Mouse (Mus musculus) hindbrain, embryonic 14.5 days (tissue): Measurements from ENCODE around the gene Sema6c. TPM values are rescaled to one million over a fixed set of nuclear protein-coding genes. Genes with fewer than 3 reads are reported as not detected.

Source experiments
- ATAC-seq: fragments of 200-750 bp; cut with Nextera tagmentation; 2 replicates; pipeline ENCODE4 v1.8.0; 2017; ENCODE audit warnings: moderate number of reproducible peaks, mild to moderate bottlenecking, moderate TSS enrichment, moderate library complexity; ENCODE audit not compliant: low FRiP score
- DNase-seq: peaks from one replicate; pipeline ENCODE4 v3.0.0-alpha.2; 2015; ENCODE audit warnings: low spot score
- H3K27ac ChIP-seq: fragments of 300-500 bp; sonication (generic); 2 replicates; pipeline ENCODE4 v1.5.1; 2014; ENCODE audit warnings: mild to moderate bottlenecking, moderate library complexity
- H3K27me3 ChIP-seq: fragments of 300-500 bp; sonication (generic); 2 replicates; pipeline ENCODE4 v1.6.1; 2014; ENCODE audit warnings: mild to moderate bottlenecking, low read length, mixed read lengths; ENCODE audit not compliant: control insufficient read depth, insufficient read depth
- H3K36me3 ChIP-seq: fragments of 300-500 bp; sonication (generic); replicated peaks from 2 replicates; pipeline ENCODE4 v1.6.1; 2014; ENCODE audit not compliant: control insufficient read depth, insufficient read depth
- H3K4me1 ChIP-seq: fragments of 300-500 bp; sonication (generic); replicated peaks from 2 replicates; pipeline ENCODE4 v1.6.1; 2014; ENCODE audit warnings: antibody characterized with exemption, low read length, mixed read lengths; ENCODE audit not compliant: control insufficient read depth, insufficient read depth
- H3K4me2 ChIP-seq: fragments of 300-500 bp; sonication (generic); replicated peaks from 2 replicates; pipeline ENCODE4 v1.6.1; 2014; ENCODE audit warnings: mild to moderate bottlenecking, moderate library complexity
- H3K4me3 ChIP-seq: fragments of 300-500 bp; sonication (generic); replicated peaks from 2 replicates; pipeline ENCODE4 v1.5.1; 2014; ENCODE audit warnings: mild to moderate bottlenecking, low read length
- H3K9ac ChIP-seq: fragments of 300-500 bp; sonication (generic); 2 replicates; pipeline ENCODE4 v1.6.1; 2014
- H3K9me3 ChIP-seq: fragments of 300-500 bp; sonication (generic); 2 replicates; pipeline ENCODE4 v1.6.1; 2016; ENCODE audit warnings: low read length; ENCODE audit not compliant: control insufficient read depth
- WGBS: fragments of 180-500 bp; shearing (Covaris S2); extraction: QIAGEN DNeasy Blood & Tissue Kit; methylation state at CpG from one replicate; pipeline ENCODE4 v1.1.7; 2014; 5-methylcytosine and 5-hydroxymethylcytosine counted together
- polyA plus RNA-seq: library from polyadenylated mRNA; unstranded; fragments of >200 nt; fragmentation: Nextera tagmentation; extraction: Ambion mirVana; gene quantifications from 2 replicates; pipeline ENCODE4 v1.2.1, GENCODE M21; 2014

The Sema6c gene
- polyA plus RNA-seq, 1 experiment from 2014 or later: 35.8 TPM

- DNase-seq (no peak), ATAC-seq (no peak)
- Histone ChIP-seq H3K4me3 (no peak overlapping the region), H3K9me3 (no peaks in the 10 kb centered on the region), H3K4me2 (no peak overlapping the region), H3K4me1 (no peaks in the 10 kb centered on the region), H3K27me3 (no peaks in the 10 kb centered on the region), H3K9ac (no peak overlapping the region), H3K36me3 (peaks cover 18% of the 10 kb centered on the region; the same call in 1 of the 2 replicates), H3K27ac (no peak overlapping the region)
- WGBS: 91% methylated on average over 6 of the region's 6 CpGs
Observed at GRCm38 (mm10) chr3:95140795-95141194, 19.5 kb upstream of the Sema6c start.

DNA sequence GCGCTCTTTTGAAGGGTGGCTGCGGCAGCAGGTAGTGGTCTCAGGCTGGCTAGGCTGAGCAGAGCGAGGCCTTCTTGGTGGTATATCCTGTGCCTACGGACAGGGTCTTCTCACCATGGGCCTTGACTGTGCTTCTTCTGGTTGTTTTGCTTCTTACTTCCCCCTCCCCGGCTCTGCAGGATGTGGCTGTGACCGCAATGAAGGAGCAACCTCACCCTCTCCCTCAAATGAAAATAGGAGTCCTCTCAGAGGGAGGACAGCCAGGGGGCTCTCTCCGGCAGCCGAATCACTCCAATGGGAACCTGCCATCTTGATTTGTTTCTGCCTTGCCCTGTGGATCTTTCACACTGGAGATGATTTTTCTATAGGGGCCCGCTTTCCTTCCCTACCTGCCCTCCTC lies 18.8 kb upstream of the Sema6c start:
- no peak overlapping the region for H3K27ac ChIP-seq
- DNase-seq (no peak), ATAC-seq (no peak)
- no peak overlapping the region for H3K4me2 ChIP-seq
- no peak overlapping the region for H3K9ac ChIP-seq
- no peaks in the 10 kb centered on the region for H3K27me3 ChIP-seq
- no peaks in the 10 kb centered on the region for H3K4me1 ChIP-seq
- peaks cover 18% of the 10 kb centered on the region; the same call in 1 of the 2 replicates for H3K36me3 ChIP-seq
- no peaks in the 10 kb centered on the region for H3K9me3 ChIP-seq
- H3K4me3 ChIP-seq: no peak overlapping the region
- WGBS: 93% methylated on average over 9 of the region's 9 CpGs

- no peak within 1 kb of the TSS for H3K4me2 ChIP-seq
- no peak within 1 kb of the TSS for H3K4me3 ChIP-seq
- no peaks in the 10 kb centered on the region for H3K27me3 ChIP-seq
- no peak for DNase-seq
- H3K27ac ChIP-seq: no peak within 1 kb of the TSS
- H3K9me3 ChIP-seq: no peaks in the 10 kb centered on the region
- 84% methylated on average over 10 of the region's 10 CpGs for WGBS
- H3K36me3 ChIP-seq: peaks cover 18% of the 10 kb centered on the region; the same call in 1 of the 2 replicates
- H3K9ac ChIP-seq: no peak within 1 kb of the TSS
- no peaks in the 10 kb centered on the region for H3K4me1 ChIP-seq
- no peak for ATAC-seq
Observed at GRCm38 (mm10) chr3:95141952-95142616, 18.2 kb upstream of the Sema6c start, which contains the start of gene Tnfaip8l2. Gene Tnfaip8l2 (minus strand): TSS chr3:95142360.

GRCm38 (mm10) chr3:95142617-95143011 lies 17.6 kb upstream of the Sema6c start:
- DNase-seq (peak; percentile 90), ATAC-seq (peak; percentile 78; the same call in 1 of the 2 replicates)
- Histone ChIP-seq H3K4me1 (no peaks in the 10 kb centered on the region), H3K36me3 (peaks cover 18% of the 10 kb centered on the region; the same call in 1 of the 2 replicates), H3K9ac (no peak overlapping the region), H3K4me3 (no peak overlapping the region), H3K9me3 (no peaks in the 10 kb centered on the region), H3K27me3 (no peaks in the 10 kb centered on the region), H3K4me2 (no peak overlapping the region), H3K27ac (no peak overlapping the region)
- 14% methylated on average over 5 of the region's 5 CpGs for WGBS

- H3K4me3 ChIP-seq: no peak overlapping the region
- WGBS: 37% methylated on average over 3 of the region's 3 CpGs
- no peaks in the 10 kb centered on the region for H3K36me3 ChIP-seq
- no peaks in the 10 kb centered on the region for H3K9me3 ChIP-seq
- no peaks in the 10 kb centered on the region for H3K4me1 ChIP-seq
- no peak overlapping the region for H3K4me2 ChIP-seq
- H3K9ac ChIP-seq: no peak overlapping the region
- H3K27me3 ChIP-seq: no peaks in the 10 kb centered on the region
- ATAC-seq (no peak), DNase-seq (no peak)
- H3K27ac ChIP-seq: no peak overlapping the region
Observed at GRCm38 (mm10) chr3:95147924-95148323, 12.3 kb upstream of the Sema6c start.

GRCm38 (mm10) chr3:95153874-95154273 lies 6.4 kb upstream of the Sema6c start:
- Histone ChIP-seq H3K27ac (no peak overlapping the region), H3K9me3 (no peaks in the 10 kb centered on the region), H3K4me1 (no peaks in the 10 kb centered on the region), H3K27me3 (no peaks in the 10 kb centered on the region), H3K9ac (no peak overlapping the region), H3K4me2 (no peak overlapping the region), H3K4me3 (no peak overlapping the region), H3K36me3 (no peaks in the 10 kb centered on the region)
- WGBS: 57% methylated on average over 4 of the region's 4 CpGs
- DNase-seq (no peak), ATAC-seq (no peak)

- H3K27ac ChIP-seq: 0 out of 2 replicates have a peak overlapping the region, but pooled peaks have one; percentile 23
- H3K27me3 ChIP-seq: no peaks in the 10 kb centered on the region
- DNase-seq: no peak
- peak overlapping the region; percentile 68 for H3K4me2 ChIP-seq
- peaks cover 29% of the 10 kb centered on the region for H3K4me1 ChIP-seq
- WGBS: 9% methylated on average over 8 of the region's 8 CpGs
- H3K36me3 ChIP-seq: peaks cover 2% of the 10 kb centered on the region; the same call in 1 of the 2 replicates
- H3K4me3 ChIP-seq: peak overlapping the region; percentile 85
- H3K9me3 ChIP-seq: no peaks in the 10 kb centered on the region
- H3K9ac ChIP-seq: peak overlapping the region; percentile 88
- ATAC-seq: no peak
Observed at GRCm38 (mm10) chr3:95159511-95159986, 708 bp upstream of the Sema6c start.

DNA sequence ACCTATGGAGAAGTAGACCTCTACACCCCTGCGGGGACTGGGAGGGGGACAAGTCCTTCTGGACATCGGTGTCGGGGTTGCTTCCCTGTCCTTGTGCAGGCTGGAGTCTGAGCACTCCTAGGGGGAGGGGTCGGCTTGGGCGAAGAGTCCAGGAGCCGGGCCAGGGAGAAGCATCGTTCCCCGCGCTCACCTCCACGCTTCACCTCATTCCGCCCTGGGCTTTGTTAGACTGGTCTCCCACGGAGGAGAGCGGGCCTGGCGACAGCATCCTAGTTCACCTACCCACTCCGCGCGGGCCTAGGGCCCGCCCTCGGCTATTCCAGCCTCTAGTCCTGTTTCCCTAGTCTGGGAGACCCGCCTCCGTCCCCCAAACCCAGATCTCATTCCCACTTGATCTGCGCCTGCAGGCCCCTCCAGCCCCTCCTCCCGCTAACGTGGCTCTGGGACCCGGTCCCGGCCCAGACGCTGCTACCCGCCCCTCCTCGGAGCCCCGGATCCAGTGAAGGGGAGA lies 839 bp downstream of the Sema6c start:
- Histone ChIP-seq H3K4me1 (peaks cover 29% of the 10 kb centered on the region), H3K27me3 (no peaks in the 10 kb centered on the region), H3K9me3 (no peaks in the 10 kb centered on the region), H3K4me3 (peak overlapping the region; percentile 85), H3K36me3 (peaks cover 17% of the 10 kb centered on the region), H3K27ac (peak overlapping the region; percentile 79), H3K9ac (peak overlapping the region; percentile 88), H3K4me2 (peak overlapping the region; percentile 68)
- under 1% methylated on average over 29 of the region's 30 CpGs for WGBS
- no peak for DNase-seq
- no peak; the same call in 1 of the 2 replicates for ATAC-seq

GRCm38 (mm10) chr3:95161618-95162344 lies 1.5 kb downstream of the Sema6c start:
- H3K9me3 ChIP-seq: no peaks in the 10 kb centered on the region

More at GRCm38 (mm10) chr3:95161618-95162344, 1.5 kb downstream of the Sema6c start:
- DNase-seq (no peak), ATAC-seq (no peak)
- H3K4me3 ChIP-seq: peak overlapping the region; percentile 85
- peak overlapping the region; percentile 79 for H3K27ac ChIP-seq
- peak overlapping the region; percentile 68 for H3K4me2 ChIP-seq
- peaks cover 29% of the 10 kb centered on the region for H3K4me1 ChIP-seq
- under 1% methylated on average over 9 of the region's 9 CpGs for WGBS
- peaks cover 24% of the 10 kb centered on the region for H3K36me3 ChIP-seq
- peak overlapping the region; percentile 88 for H3K9ac ChIP-seq
- no peaks in the 10 kb centered on the region for H3K27me3 ChIP-seq
